Mouse (Mus musculus) heart, embryonic 16.5 days (tissue): ENCODE data around the gene Tnfaip8l2. TPM values are rescaled to one million over a fixed set of nuclear protein-coding genes. Genes with fewer than 3 reads are reported as not detected.

Experiments
- ATAC-seq: fragments of 200-750 bp; cut with Nextera tagmentation; replicated peaks from 2 replicates; pipeline ENCODE4 v1.8.0; 2017; ENCODE audit warnings: moderate number of reproducible peaks; ENCODE audit not compliant: insufficient read depth, low FRiP score; ENCODE audit errors: extremely low read depth
- H3K27ac ChIP-seq: fragments of 300-500 bp; sonication (generic); 2 replicates; pipeline ENCODE4 v1.5.1; 2014; ENCODE audit warnings: mild to moderate bottlenecking, low read length, control low read depth, moderate library complexity
- H3K27me3 ChIP-seq: fragments of 300-500 bp; sonication (generic); 2 replicates; pipeline ENCODE4 v1.6.1; 2014; ENCODE audit warnings: low read length, mixed read lengths; ENCODE audit not compliant: control insufficient read depth, insufficient read depth
- H3K36me3 ChIP-seq: fragments of 300-500 bp; sonication (generic); 2 replicates; pipeline ENCODE4 v1.6.1; 2014; ENCODE audit not compliant: control insufficient read depth, insufficient read depth
- H3K4me1 ChIP-seq: fragments of 300-500 bp; sonication (generic); 2 replicates; pipeline ENCODE4 v1.6.1; 2014; ENCODE audit warnings: low read length, mixed read lengths; ENCODE audit not compliant: control insufficient read depth, insufficient read depth
- H3K4me2 ChIP-seq: fragments of 300-500 bp; sonication (generic); 2 replicates; pipeline ENCODE4 v1.6.1; 2014; ENCODE audit warnings: low read depth, mild to moderate bottlenecking, control low read depth, low read length
- H3K4me3 ChIP-seq: fragments of 300-500 bp; sonication (generic); 2 replicates; pipeline ENCODE4 v1.5.1; 2014; ENCODE audit warnings: mild to moderate bottlenecking, control low read depth, low read length
- H3K9ac ChIP-seq: fragments of 300-500 bp; sonication (generic); 2 replicates; pipeline ENCODE4 v1.6.1; 2014; ENCODE audit warnings: low read length, control low read depth
- H3K9me3 ChIP-seq: fragments of 300-500 bp; sonication (generic); replicated peaks from 2 replicates; pipeline ENCODE4 v1.6.1; 2016; ENCODE audit warnings: low read length; ENCODE audit not compliant: control insufficient read depth
- WGBS: fragments of 180-500 bp; shearing (Covaris S2); extraction: QIAGEN DNeasy Blood & Tissue Kit; methylation state at CpG from one replicate; pipeline ENCODE4 v1.1.7; 2014; 5-methylcytosine and 5-hydroxymethylcytosine counted together
- polyA plus RNA-seq: library from polyadenylated mRNA; unstranded; fragments of >200 nt; fragmentation: Nextera tagmentation; extraction: Ambion mirVana; gene quantifications from 2 replicates; pipeline ENCODE4 v1.2.1, GENCODE M21; 2015

Gene Tnfaip8l2
- polyA plus RNA-seq, 1 experiment from 2014 or later, result 4.4 TPM

- no peaks in the 10 kb centered on the region for H3K9me3 ChIP-seq
- peaks cover 3% of the 10 kb centered on the region; the same call in 1 of the 2 replicates for H3K4me1 ChIP-seq
- peak overlapping the region; percentile 51 for H3K4me3 ChIP-seq
- no peak overlapping the region; the same call in 1 of the 2 replicates for H3K9ac ChIP-seq
- peak overlapping the region; percentile 69 for H3K4me2 ChIP-seq
- no peaks in the 10 kb centered on the region for H3K36me3 ChIP-seq
- WGBS, result 6% methylated on average over 16 of the region's 16 CpGs
- H3K27ac ChIP-seq, result no peak overlapping the region
- peak; percentile 46; the same call in 1 of the 2 replicates for ATAC-seq
- H3K27me3 ChIP-seq, result peaks cover 38% of the 10 kb centered on the region
These were observed 31.9 kb upstream of the Tnfaip8l2 start for GRCm38 (mm10) chr3:95174011-95174592.

GRCm38 (mm10) chr3:95173256-95173949, 31.2 kb upstream of the Tnfaip8l2 start:
- no peak; the same call in 1 of the 2 replicates for ATAC-seq
- H3K27ac ChIP-seq, result no peak overlapping the region
- peak overlapping the region; percentile 59 for H3K9ac ChIP-seq
- peaks cover 3% of the 10 kb centered on the region; the same call in 1 of the 2 replicates for H3K4me1 ChIP-seq
- H3K9me3 ChIP-seq, result no peaks in the 10 kb centered on the region
- peak overlapping the region; percentile 69 for H3K4me2 ChIP-seq
- H3K27me3 ChIP-seq, result peaks cover 38% of the 10 kb centered on the region
- 8% methylated on average over 58 of the region's 58 CpGs for WGBS
- no peaks in the 10 kb centered on the region for H3K36me3 ChIP-seq
- H3K4me3 ChIP-seq, result peak overlapping the region; percentile 51

- Histone ChIP-seq H3K27ac (no peak overlapping the region), H3K9me3 (no peaks in the 10 kb centered on the region), H3K4me2 (peak overlapping the region; percentile 69; the same call in 1 of the 2 replicates), H3K36me3 (no peaks in the 10 kb centered on the region), H3K4me1 (peaks cover 3% of the 10 kb centered on the region; the same call in 1 of the 2 replicates), H3K27me3 (peaks cover 38% of the 10 kb centered on the region), H3K4me3 (peak overlapping the region; percentile 51), H3K9ac (no peak overlapping the region)
- 18% methylated on average over 83 of the region's 84 CpGs for WGBS
- ATAC-seq, result no peak
These were observed 30.5 kb upstream of the Tnfaip8l2 start for GRCm38 (mm10) chr3:95172526-95173255.

- Histone ChIP-seq H3K27ac (no peak overlapping the region), H3K9ac (no peak overlapping the region), H3K36me3 (no peaks in the 10 kb centered on the region), H3K9me3 (no peaks in the 10 kb centered on the region), H3K4me3 (no peak overlapping the region), H3K27me3 (peaks cover 38% of the 10 kb centered on the region), H3K4me1 (peaks cover 3% of the 10 kb centered on the region; the same call in 1 of the 2 replicates), H3K4me2 (no peak overlapping the region)
- 53% methylated on average over 6 of the region's 6 CpGs for WGBS
- ATAC-seq, result no peak
These were observed 28.9 kb upstream of the Tnfaip8l2 start for GRCm38 (mm10) chr3:95171105-95171504.

DNA sequence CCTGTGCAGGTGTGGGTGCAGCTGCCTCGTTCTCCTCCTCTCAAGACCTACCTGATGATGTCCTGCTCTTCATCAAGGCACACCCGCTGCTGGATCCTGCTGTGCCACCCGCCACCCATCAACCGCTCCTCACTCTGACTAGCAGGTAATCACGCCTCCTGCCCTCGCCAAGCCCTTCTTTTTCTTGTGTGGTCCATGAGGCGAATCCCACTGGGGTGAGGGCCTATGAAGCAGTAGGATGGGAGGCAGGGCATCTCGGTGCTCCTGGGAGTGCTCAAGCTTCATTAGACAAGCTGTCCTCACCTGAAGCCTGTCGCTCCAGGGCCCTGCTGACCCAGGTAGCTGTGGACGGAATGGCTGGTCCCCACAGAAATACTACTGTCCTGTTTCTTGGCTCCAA, 27.8 kb upstream of the Tnfaip8l2 start:
- 91% methylated on average over 10 of the region's 10 CpGs for WGBS
- Histone ChIP-seq H3K9me3 (no peaks in the 10 kb centered on the region), H3K9ac (no peak overlapping the region), H3K36me3 (no peaks in the 10 kb centered on the region), H3K4me1 (peaks cover 5% of the 10 kb centered on the region), H3K27ac (no peak overlapping the region), H3K4me3 (no peak overlapping the region), H3K27me3 (peaks cover 36% of the 10 kb centered on the region), H3K4me2 (no peak overlapping the region)
- no peak for ATAC-seq

DNA sequence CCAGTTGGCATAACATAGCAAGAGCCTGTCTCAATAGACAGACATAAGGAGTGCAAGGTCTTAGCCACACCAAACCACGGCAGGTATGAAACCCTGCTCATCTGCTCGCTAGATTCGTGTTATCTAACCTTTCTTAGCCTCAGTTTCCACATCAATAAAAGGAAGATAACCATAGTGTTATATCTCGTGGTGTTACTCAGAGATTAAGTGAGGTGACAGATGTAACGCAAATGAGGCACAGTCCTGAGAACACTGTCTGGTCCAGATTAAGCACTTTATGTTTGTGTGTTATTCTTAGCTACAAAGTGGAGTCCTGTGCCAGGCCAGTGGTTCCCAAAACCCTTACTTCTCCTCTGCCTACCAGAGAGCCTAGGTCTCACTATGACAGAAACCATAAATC, 22.7 kb upstream of the Tnfaip8l2 start:
- H3K36me3 ChIP-seq, result no peaks in the 10 kb centered on the region
- ATAC-seq, result no peak
- H3K9ac ChIP-seq, result no peak overlapping the region
- no peak overlapping the region for H3K4me3 ChIP-seq
- H3K27ac ChIP-seq, result no peak overlapping the region
- 56% methylated on average over 5 of the region's 5 CpGs for WGBS
- no peak overlapping the region for H3K4me2 ChIP-seq
- peaks cover 37% of the 10 kb centered on the region for H3K4me1 ChIP-seq
- peaks cover under 1% of the 10 kb centered on the region; the same call in 1 of the 2 replicates for H3K27me3 ChIP-seq
- no peaks in the 10 kb centered on the region for H3K9me3 ChIP-seq

DNA sequence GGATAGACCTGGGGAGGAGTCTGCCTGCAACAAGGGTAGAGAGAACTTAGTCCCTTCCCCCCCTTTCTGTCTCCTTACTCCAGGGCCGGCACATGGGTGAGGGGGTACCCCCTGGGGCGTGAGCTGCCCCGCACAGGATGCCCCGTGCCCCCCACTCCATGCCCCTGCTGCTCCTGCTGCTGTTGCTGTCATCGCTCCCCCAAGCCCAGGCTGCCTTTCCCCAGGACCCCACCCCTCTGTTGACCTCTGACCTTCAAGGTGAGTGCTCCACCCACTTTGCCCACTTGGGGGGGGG, 22.0 kb upstream of the Tnfaip8l2 start:
- Histone ChIP-seq H3K9ac (no peak overlapping the region), H3K36me3 (no peaks in the 10 kb centered on the region), H3K4me1 (peaks cover 37% of the 10 kb centered on the region), H3K9me3 (no peaks in the 10 kb centered on the region), H3K27me3 (no peaks in the 10 kb centered on the region), H3K4me3 (no peak overlapping the region), H3K4me2 (no peak overlapping the region), H3K27ac (no peak overlapping the region)
- no peak for ATAC-seq
- WGBS, result 89% methylated on average over 5 of the region's 5 CpGs

DNA sequence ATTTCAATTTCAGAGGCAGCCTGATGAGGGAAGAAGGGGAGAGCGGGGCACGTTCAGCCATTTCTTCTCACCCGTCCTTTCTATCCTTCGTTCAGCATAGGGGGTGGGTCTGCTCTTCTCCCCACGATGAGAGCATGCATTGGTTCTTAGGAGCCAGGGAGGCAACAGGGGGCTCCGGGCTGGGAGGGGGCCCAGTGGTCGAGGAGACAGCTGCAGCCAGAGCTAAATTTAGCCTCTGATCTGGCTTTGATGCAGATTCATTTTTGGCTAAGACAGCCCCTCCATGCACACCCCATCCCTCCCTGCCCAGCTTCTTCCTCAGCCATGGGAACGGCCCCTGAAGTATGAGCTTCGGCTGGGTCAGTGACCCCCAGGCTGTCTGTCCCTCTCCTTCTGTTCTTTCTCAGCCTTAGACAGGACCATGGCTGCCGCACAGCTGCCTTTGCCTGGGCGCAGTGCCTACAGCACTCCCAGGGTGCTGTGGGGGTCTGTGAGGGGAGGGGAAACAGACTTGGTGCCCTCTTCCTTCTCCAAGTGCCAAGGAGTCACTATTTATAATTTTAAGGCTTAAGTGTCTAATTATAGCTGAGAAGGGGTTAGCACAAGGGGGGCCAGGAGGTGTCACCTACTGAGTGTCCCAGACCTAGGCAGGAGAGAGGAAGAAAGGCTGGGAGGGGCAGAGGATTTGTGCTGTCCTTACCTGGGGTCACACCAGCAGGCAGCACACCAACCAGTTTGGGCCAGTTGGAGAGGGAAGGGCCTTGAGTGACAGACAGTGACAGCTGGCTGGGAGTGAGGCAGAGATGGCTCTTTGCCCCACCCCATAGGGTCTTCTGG, 21.5 kb upstream of the Tnfaip8l2 start:
- peak overlapping the region; percentile 2; the same call in 1 of the 2 replicates for H3K4me2 ChIP-seq
- H3K9ac ChIP-seq, result no peak overlapping the region; the same call in 1 of the 2 replicates
- H3K4me1 ChIP-seq, result peaks cover 37% of the 10 kb centered on the region
- H3K27ac ChIP-seq, result no peak overlapping the region
- ATAC-seq, result no peak
- WGBS, result 40% methylated on average over 11 of the region's 11 CpGs
- no peaks in the 10 kb centered on the region for H3K36me3 ChIP-seq
- no peak overlapping the region for H3K4me3 ChIP-seq
- H3K9me3 ChIP-seq, result no peaks in the 10 kb centered on the region
- no peaks in the 10 kb centered on the region for H3K27me3 ChIP-seq
